Mouse (Mus musculus) midbrain, embryonic 14.5 days (tissue): ENCODE data around the gene AC170998.1. TPM values are rescaled to one million over a fixed set of nuclear protein-coding genes. Genes with fewer than 3 reads are reported as not detected.
"Not testable (repeated sequence)": the region's sequence is repeated elsewhere in the genome, so short reads cannot be mapped to it uniquely, and the experiment has no call there.

Experiments used
- ATAC-seq: fragments of 200-750 bp; cut with Nextera tagmentation; 2 replicates; pipeline ENCODE4 v1.8.0; 2017; ENCODE audit warnings: moderate number of reproducible peaks, moderate library complexity; ENCODE audit not compliant: low FRiP score, low TSS enrichment
- DNase-seq: peaks from one replicate; pipeline ENCODE4 v3.0.0-alpha.2; 2015
- H3K27ac ChIP-seq: fragments of 300-500 bp; sonication (generic); replicated peaks from 2 replicates; pipeline ENCODE4 v1.5.1; 2014; ENCODE audit warnings: mild to moderate bottlenecking, low read depth, low read length, moderate library complexity
- H3K27me3 ChIP-seq: fragments of 300-500 bp; sonication (generic); 2 replicates; pipeline ENCODE4 v1.6.1; 2014; ENCODE audit warnings: low read length, control low read depth, mixed read lengths; ENCODE audit not compliant: control insufficient read depth, insufficient read depth
- H3K36me3 ChIP-seq: fragments of 300-500 bp; sonication (generic); 2 replicates; pipeline ENCODE4 v1.6.1; 2014; ENCODE audit warnings: low read length, control low read depth; ENCODE audit not compliant: control insufficient read depth, insufficient read depth
- H3K4me1 ChIP-seq: fragments of 300-500 bp; sonication (generic); 2 replicates; pipeline ENCODE4 v1.6.1; 2014; ENCODE audit warnings: mild to moderate bottlenecking, antibody characterized with exemption, low read length, control low read depth; ENCODE audit not compliant: control insufficient read depth, insufficient read depth
- H3K4me2 ChIP-seq: fragments of 300-500 bp; sonication (generic); 2 replicates; pipeline ENCODE4 v1.6.1; 2014; ENCODE audit warnings: mild to moderate bottlenecking, low read length, moderate library complexity
- H3K4me3 ChIP-seq: fragments of 300-500 bp; sonication (generic); replicated peaks from 2 replicates; pipeline ENCODE4 v1.5.1; 2014; ENCODE audit warnings: low read depth, low read length
- H3K9ac ChIP-seq: fragments of 300-500 bp; sonication (generic); replicated peaks from 2 replicates; pipeline ENCODE4 v1.6.1; 2014; ENCODE audit warnings: mild to moderate bottlenecking, low read length, moderate library complexity
- H3K9me3 ChIP-seq: fragments of 300-500 bp; sonication (generic); 2 replicates; pipeline ENCODE4 v1.6.1; 2016; ENCODE audit warnings: low read length, control low read depth, mixed read lengths; ENCODE audit not compliant: control insufficient read depth
- WGBS: fragments of 180-500 bp; shearing (Covaris S2); extraction: QIAGEN DNeasy Blood & Tissue Kit; methylation state at CpG from one replicate; pipeline ENCODE4 v1.1.7; 2014; 5-methylcytosine and 5-hydroxymethylcytosine counted together
- polyA plus RNA-seq: library from polyadenylated mRNA; unstranded; fragments of >200 nt; fragmentation: Nextera tagmentation; extraction: Ambion mirVana; gene quantifications from 2 replicates; pipeline ENCODE4 v1.2.1, GENCODE M21; 2014

Gene AC170998.1
- polyA plus RNA-seq, 1 experiment from 2014 or later = 2.1 TPM

DNA sequence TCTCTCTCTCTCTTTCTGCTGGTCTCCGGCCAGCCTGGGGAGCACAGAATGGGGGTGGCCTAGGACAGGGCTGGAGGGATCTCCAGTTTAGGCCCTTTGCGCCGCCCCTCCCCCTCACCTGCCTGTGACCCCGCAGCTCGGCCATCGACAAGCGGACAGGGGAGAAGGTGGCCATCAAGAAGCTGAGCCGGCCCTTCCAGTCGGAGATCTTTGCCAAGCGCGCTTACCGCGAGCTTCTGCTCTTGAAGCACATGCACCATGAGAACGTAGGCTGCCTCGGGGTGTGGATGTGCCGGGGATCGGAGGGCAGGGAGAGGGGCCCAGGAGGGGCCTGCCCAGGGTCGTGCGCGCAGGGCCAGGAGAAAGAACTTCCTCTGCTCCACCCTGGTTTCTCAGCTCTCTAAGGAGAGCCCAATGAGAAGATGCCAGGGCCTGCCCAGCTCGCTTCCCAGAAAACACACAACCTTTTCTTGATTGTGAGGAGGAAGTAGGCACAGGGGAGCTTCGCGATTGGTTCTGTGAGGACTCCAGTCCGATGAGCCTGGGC is 44.1 kb downstream of the AC170998.1 start:
- DNase-seq = peak; percentile 42
- H3K27me3 ChIP-seq = peaks cover 31% of the 10 kb centered on the region
- 6% methylated on average over 24 of the region's 24 CpGs for WGBS

DNA sequence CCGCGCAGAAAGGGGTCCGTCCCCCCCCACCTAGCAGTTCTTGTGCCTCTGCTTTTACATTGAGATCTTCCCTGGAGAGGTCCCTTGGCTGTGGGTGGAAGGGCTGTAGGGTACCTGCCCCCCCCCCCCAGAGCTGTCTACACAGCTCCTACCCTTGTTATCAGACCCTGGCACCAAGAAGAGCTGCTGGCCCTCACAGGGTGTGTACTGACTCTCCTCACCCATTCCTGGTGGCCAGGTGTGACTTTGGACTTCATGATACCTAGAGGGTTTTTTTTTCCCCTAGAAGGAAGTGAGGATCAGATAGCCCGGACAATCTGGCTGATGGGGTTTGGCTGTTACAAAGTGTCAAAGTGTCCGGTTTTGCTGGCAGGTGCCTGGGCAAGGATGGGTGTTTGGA is 45.4 kb downstream of the AC170998.1 start:
- H3K36me3 ChIP-seq = no peaks in the 10 kb centered on the region
- H3K9me3 ChIP-seq = no peaks in the 10 kb centered on the region
- ATAC-seq (no peak), DNase-seq (no peak)
- H3K9ac ChIP-seq = no peak overlapping the region
- H3K4me2 ChIP-seq = no peak overlapping the region
- H3K4me1 ChIP-seq = peaks cover 12% of the 10 kb centered on the region
- H3K4me3 ChIP-seq = no peak overlapping the region
- WGBS = 94% methylated on average over 5 of the region's 5 CpGs
- peaks cover 31% of the 10 kb centered on the region for H3K27me3 ChIP-seq
- no peak overlapping the region for H3K27ac ChIP-seq

More for the DNA sequence above, 44.1 kb downstream of the AC170998.1 start:
- Histone ChIP-seq H3K9me3 (no peaks in the 10 kb centered on the region), H3K9ac (no peak overlapping the region; the same call in 1 of the 2 replicates), H3K4me2 (peak overlapping the region; percentile 58), H3K4me3 (peak overlapping the region; percentile 30), H3K36me3 (no peaks in the 10 kb centered on the region), H3K4me1 (peaks cover 12% of the 10 kb centered on the region), H3K27ac (no peak overlapping the region)
- no peak for ATAC-seq

DNA sequence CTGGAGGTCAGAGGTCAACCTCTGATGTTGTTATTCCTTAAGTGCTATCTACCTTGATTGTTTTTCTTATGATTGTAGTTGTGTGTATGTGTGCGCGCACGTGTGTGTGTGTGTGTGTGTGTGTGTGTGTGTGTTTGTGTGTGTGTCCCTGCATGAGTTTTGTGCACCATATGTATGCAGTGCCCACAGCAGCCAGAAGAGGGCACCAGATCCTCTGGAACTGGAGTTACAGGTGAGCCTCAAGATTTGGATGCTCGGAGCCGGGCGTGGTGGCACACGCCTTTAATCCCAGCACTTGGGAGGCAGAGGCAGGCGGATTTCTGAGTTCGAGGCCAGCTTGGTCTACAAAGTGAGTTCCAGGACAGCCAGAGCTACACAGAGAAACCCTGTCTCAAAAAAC is 48.4 kb downstream of the AC170998.1 start:
- H3K4me2 ChIP-seq, DNase-seq, H3K4me1 ChIP-seq, ATAC-seq, H3K9me3 ChIP-seq, H3K27ac ChIP-seq, H3K9ac ChIP-seq, H3K4me3 ChIP-seq, H3K36me3 ChIP-seq: not testable (repeated sequence)
- WGBS = 95% methylated on average over 9 of the region's 9 CpGs
- H3K27me3 ChIP-seq = peaks cover 18% of the 10 kb centered on the region

DNA sequence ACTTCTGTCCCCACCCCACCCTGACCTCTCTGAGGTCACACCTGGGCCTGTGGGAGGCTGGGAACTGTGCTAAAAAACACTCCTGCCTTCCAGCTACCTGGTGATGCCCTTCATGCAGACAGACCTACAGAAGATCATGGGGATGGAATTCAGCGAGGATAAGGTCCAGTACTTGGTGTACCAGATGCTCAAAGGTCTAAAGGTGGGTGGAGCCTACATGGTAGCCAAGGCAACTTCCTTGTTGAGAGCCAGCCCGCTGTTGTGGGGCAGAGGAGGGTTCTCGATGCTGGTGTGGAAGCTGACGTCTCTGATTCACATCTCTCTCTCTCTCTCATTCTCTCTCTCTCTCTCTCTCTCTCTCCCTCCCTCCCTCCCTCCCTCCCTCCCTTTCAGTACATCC is 49.3 kb downstream of the AC170998.1 start:
- Histone ChIP-seq H3K27me3 (peaks cover 11% of the 10 kb centered on the region), H3K4me1 (peaks cover under 1% of the 10 kb centered on the region), H3K4me3 (no peak overlapping the region), H3K27ac (no peak overlapping the region), H3K9me3 (no peaks in the 10 kb centered on the region), H3K36me3 (no peaks in the 10 kb centered on the region), H3K4me2 (no peak overlapping the region), H3K9ac (no peak overlapping the region)
- ATAC-seq = no peak
- no peak for DNase-seq
- 83% methylated on average over 4 of the region's 4 CpGs for WGBS

Other genes starting within 250 kb of the AC170998.1 start
- gene Fkbp5, start 208.6 kb upstream of the AC170998.1 start, polyA plus RNA-seq = 11.6 and 22.2 TPM in 2 replicates
- not detected in 2 replicates for gene Armc12, start 195.3 kb upstream of the AC170998.1 start, polyA plus RNA-seq
- not detected in 2 replicates for gene Clpsl2, start 176.7 kb upstream of the AC170998.1 start, polyA plus RNA-seq
- gene Clps, start 165.3 kb upstream of the AC170998.1 start, polyA plus RNA-seq = not detected in 2 replicates
- 7.1 and 11.0 TPM in 2 replicates for gene Lhfpl5, start 150.4 kb upstream of the AC170998.1 start, polyA plus RNA-seq
- 101 and 125 TPM in 2 replicates for gene Srpk1, start 103.4 kb upstream of the AC170998.1 start, polyA plus RNA-seq
- gene Slc26a8, start 35.9 kb upstream of the AC170998.1 start, polyA plus RNA-seq = 1.4 and 1.8 TPM in 2 replicates
- 26.8 and 32.7 TPM in 2 replicates for gene Mapk14, start 34.8 kb upstream of the AC170998.1 start, polyA plus RNA-seq
- 0.19 and 0.61 TPM in 2 replicates for gene Mapk13, start 43.2 kb downstream of the AC170998.1 start, polyA plus RNA-seq
- gene Brpf3, start 75.0 kb downstream of the AC170998.1 start, polyA plus RNA-seq = 4.7 and 8.2 TPM in 2 replicates
- 0.04 TPM in 1 of 2 replicates, not detected in the other for gene Pnpla1, start 132.3 kb downstream of the AC170998.1 start, polyA plus RNA-seq
- 1.0 and 1.2 TPM in 2 replicates for gene 4930539E08Rik, start 189.2 kb downstream of the AC170998.1 start, polyA plus RNA-seq
- gene Pxt1, start 217.8 kb downstream of the AC170998.1 start, polyA plus RNA-seq = not detected in 2 replicates
- 61.1 and 93.6 TPM in 2 replicates for gene Kctd20, start 225.9 kb downstream of the AC170998.1 start, polyA plus RNA-seq